Mouse (Mus musculus): ENCODE measurements around the gene Cdc14b. TPM values are rescaled to one million over a fixed set of nuclear protein-coding genes. Genes with fewer than 3 reads are reported as not detected.
A peak's percentile ranks its signal among the peaks of the same experiment; 100 is the strongest.

Gene Cdc14b
- total and polyA plus RNA-seq, 2 experiments from 2014 or later = 2.3 to 5.5 TPM

DNA sequence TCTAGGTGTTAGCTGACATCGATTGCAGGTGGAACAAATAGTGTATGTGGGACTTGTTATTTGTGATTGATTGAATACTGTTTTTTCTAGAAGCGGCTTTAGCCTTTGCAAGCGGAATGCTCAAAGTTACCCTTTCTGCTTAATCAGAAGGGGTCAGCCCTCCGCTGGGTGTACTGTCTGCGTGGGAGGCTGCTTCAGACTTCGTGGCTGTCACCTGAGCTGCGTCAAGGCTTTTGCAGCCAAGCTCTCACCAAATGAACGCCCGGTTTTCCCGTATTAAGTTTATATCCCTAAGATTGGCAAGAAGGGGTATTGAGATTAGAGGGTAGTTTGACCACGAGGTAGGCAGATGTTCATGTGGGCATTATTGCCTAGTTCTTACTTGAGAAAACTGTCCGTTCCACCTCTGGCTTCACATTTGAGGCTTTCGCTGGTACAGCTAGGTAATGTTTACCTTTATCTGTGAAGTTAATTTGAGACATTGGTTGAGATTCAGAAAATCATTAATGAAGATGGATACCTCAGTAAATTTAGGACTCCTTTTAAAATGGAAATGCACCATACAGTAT, 111.9 kb downstream of the Cdc14b start:
- peak overlapping the region; percentile 76 for H3K9ac ChIP-seq (replicated peaks; ENCODE audit: low read length)
- DNase-seq (ENCODE audit: low spot score) (no peak), ATAC-seq (no peak)
- H3K9me3 ChIP-seq (ENCODE audit: low read length) = peaks cover 6% of the 10 kb centered on the region
- no peak for TF ChIP-seq CTCF (IDR thresholded peaks at IDR 0.05; ENCODE audit: low read depth)
- H3K4me2 ChIP-seq (ENCODE audit: low read depth, low read length) = peak overlapping the region; percentile 92
- H3K27me3 ChIP-seq (ENCODE audit: insufficient read depth, low read length) = no peaks in the 10 kb centered on the region
- WGBS = 25% methylated on average over 13 of the region's 13 CpGs
- H3K4me3 ChIP-seq (ENCODE audit: low read length) = peak overlapping the region; percentile 71
- peaks cover 5% of the 10 kb centered on the region; the same call in 1 of the 2 replicates for H3K4me1 ChIP-seq (ENCODE audit: insufficient read depth, low read length)
- no peak overlapping the region for H3K27ac ChIP-seq
- no peaks in the 10 kb centered on the region for H3K36me3 ChIP-seq (ENCODE audit: insufficient read depth, low read length)

DNA sequence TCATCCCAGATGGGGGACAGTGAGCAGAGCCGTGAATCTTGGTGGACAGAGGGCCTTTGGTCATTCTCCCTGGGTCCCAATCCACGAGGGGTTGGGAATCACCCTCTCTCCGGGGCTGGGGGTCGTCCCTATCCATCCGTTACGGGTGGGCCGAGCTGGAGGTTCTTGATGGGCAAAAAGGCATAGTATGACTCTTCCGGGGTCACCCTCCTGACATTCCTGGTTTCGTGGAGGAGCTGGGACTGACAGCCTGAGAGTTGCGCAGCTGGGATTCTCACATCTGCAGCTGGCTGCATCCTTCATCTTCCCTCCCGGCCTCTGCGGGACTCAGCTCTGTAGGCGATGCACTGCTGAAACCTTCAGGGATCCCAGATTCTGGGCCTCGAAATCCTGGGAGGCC, 112.5 kb downstream of the Cdc14b start:
- 2% methylated on average over 14 of the region's 14 CpGs for WGBS
- peak; percentile 31 for DNase-seq (ENCODE audit: low spot score)
- H3K36me3 ChIP-seq (ENCODE audit: insufficient read depth, low read length) = no peaks in the 10 kb centered on the region

GRCm38 (mm10) chr13:64161916-64162611, 113.0 kb downstream of the Cdc14b start:
- ATAC-seq (no peak; the same call in 1 of the 2 replicates), DNase-seq (ENCODE audit: low spot score) (no peak)
- H3K4me3 ChIP-seq (ENCODE audit: low read length) = peak overlapping the region; percentile 71
- H3K4me2 ChIP-seq (ENCODE audit: low read depth, low read length) = peak overlapping the region; percentile 92
- H3K9ac ChIP-seq (replicated peaks; ENCODE audit: low read length) = peak overlapping the region; percentile 76
- no peak for TF ChIP-seq CTCF (IDR thresholded peaks at IDR 0.05; ENCODE audit: low read depth)
- H3K27ac ChIP-seq = peak overlapping the region; percentile 85
- no peaks in the 10 kb centered on the region for H3K36me3 ChIP-seq (ENCODE audit: insufficient read depth, low read length)
- 0 out of 2 replicates have a peak, but pooled peaks cover 2% of the 10 kb centered on the region for H3K9me3 ChIP-seq (ENCODE audit: low read length)
- H3K27me3 ChIP-seq (ENCODE audit: insufficient read depth, low read length) = no peaks in the 10 kb centered on the region
- WGBS = 3% methylated on average over 65 of the region's 71 CpGs
- H3K4me1 ChIP-seq (ENCODE audit: insufficient read depth, low read length) = peaks cover 5% of the 10 kb centered on the region; the same call in 1 of the 2 replicates

More for the DNA sequence above, 112.5 kb downstream of the Cdc14b start:
- H3K27ac ChIP-seq = no peak overlapping the region
- no peak for TF ChIP-seq CTCF (IDR thresholded peaks at IDR 0.05; ENCODE audit: low read depth)
- H3K9ac ChIP-seq (replicated peaks; ENCODE audit: low read length) = peak overlapping the region; percentile 76
- peaks cover 5% of the 10 kb centered on the region; the same call in 1 of the 2 replicates for H3K4me1 ChIP-seq (ENCODE audit: insufficient read depth, low read length)
- peak overlapping the region; percentile 71 for H3K4me3 ChIP-seq (ENCODE audit: low read length)
- peak overlapping the region; percentile 92 for H3K4me2 ChIP-seq (ENCODE audit: low read depth, low read length)
- H3K9me3 ChIP-seq (ENCODE audit: low read length) = 0 out of 2 replicates have a peak, but pooled peaks cover 5% of the 10 kb centered on the region
- peak; percentile 0; the same call in 1 of the 2 replicates for ATAC-seq
- no peaks in the 10 kb centered on the region for H3K27me3 ChIP-seq (ENCODE audit: insufficient read depth, low read length)

DNA sequence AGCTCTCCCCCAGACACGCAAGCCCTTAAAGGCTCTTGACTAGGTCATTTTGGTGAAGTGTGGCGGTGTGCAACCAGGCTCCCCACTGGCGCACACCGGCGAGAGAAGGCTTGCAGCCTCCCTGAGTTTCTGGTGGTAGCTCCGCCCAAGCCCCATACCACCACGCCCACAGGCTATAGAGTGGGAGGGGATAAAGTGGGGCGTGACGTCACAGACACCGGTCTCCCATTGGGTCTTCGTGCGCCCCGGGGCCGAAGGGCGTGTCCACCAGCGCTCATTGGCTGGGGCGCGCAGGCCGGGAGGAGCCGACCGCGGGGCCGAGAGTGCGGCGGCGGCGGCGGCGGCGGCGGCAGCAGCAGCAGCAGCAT, 113.6 kb downstream of the Cdc14b start, which contains the start of gene Habp4:
TSS of gene Habp4 (plus strand) at position 277 of the 368 bp plus-strand sequence.
- Histone ChIP-seq H3K4me1 (ENCODE audit: insufficient read depth, low read length) (peaks cover 5% of the 10 kb centered on the region; the same call in 1 of the 2 replicates), H3K9ac (replicated peaks; ENCODE audit: low read length) (peak within 1 kb of the TSS; percentile 76), H3K4me2 (ENCODE audit: low read depth, low read length) (peak within 1 kb of the TSS; percentile 92), H3K27ac (peak within 1 kb of the TSS; percentile 85), H3K27me3 (ENCODE audit: insufficient read depth, low read length) (no peaks in the 10 kb centered on the region), H3K9me3 (ENCODE audit: low read length) (no peaks in the 10 kb centered on the region), H3K4me3 (ENCODE audit: low read length) (peak within 1 kb of the TSS; percentile 71), H3K36me3 (ENCODE audit: insufficient read depth, low read length) (no peaks in the 10 kb centered on the region)
- TF ChIP-seq CTCF (IDR thresholded peaks at IDR 0.05; ENCODE audit: low read depth) = no peak
- ATAC-seq (peak; percentile 100), DNase-seq (ENCODE audit: low spot score) (peak; percentile 99)
- WGBS = 0% methylated on average over 23 of the region's 31 CpGs

DNA sequence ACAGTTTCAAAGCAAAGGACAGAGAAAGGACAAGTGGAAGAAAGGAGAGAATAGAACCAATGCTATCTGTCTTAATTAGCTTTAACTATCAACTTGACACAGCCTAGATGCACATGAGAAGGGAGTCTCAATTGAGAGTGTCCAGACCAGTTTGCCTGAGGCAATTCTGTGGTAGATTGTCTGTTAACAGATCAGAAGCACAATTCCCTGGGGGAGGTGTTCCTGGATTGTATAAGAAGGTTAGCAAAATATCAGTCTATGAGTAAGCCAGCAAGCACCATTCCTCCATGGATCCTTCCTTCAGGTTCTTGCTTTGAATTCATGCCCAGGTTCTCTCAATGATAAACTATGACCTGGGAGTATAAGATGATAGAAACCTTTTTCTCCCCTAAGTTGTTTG, 118.1 kb downstream of the Cdc14b start:
- no peak for DNase-seq (ENCODE audit: low spot score)
- Histone ChIP-seq H3K4me2 (ENCODE audit: low read depth, low read length) (no peak overlapping the region), H3K9me3 (ENCODE audit: low read length) (no peaks in the 10 kb centered on the region), H3K9ac (replicated peaks; ENCODE audit: low read length) (no peak overlapping the region), H3K4me1 (ENCODE audit: insufficient read depth, low read length) (no peaks in the 10 kb centered on the region), H3K4me3 (ENCODE audit: low read length) (no peak overlapping the region), H3K36me3 (ENCODE audit: insufficient read depth, low read length) (no peaks in the 10 kb centered on the region), H3K27me3 (ENCODE audit: insufficient read depth, low read length) (no peaks in the 10 kb centered on the region), H3K27ac (no peak overlapping the region)
- TF ChIP-seq CTCF (IDR thresholded peaks at IDR 0.05; ENCODE audit: low read depth) = no peak
- ATAC-seq = no peak

DNA sequence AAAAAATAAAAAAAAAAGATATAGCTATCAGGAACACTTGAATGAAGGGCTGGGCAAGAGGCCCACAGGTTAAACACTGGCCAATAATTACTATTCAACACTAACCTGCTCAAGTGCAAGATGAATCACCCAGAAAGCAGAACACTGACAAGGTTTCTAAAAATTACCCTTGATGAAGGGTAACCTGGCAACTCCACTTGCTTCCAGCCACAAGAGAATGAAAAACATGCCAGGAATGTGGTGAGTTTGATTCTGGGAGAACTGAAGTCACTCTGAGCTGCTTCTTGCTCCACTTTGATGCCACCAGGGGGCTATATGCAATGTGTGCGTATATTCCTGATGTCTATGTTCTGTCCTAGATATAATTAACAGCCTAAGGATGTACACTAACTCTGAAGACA, 119.9 kb downstream of the Cdc14b start:
- Histone ChIP-seq H3K4me3 (ENCODE audit: low read length) (no peak overlapping the region), H3K4me1 (ENCODE audit: insufficient read depth, low read length) (no peaks in the 10 kb centered on the region), H3K27me3 (ENCODE audit: insufficient read depth, low read length) (no peaks in the 10 kb centered on the region), H3K9me3 (ENCODE audit: low read length) (no peaks in the 10 kb centered on the region), H3K36me3 (ENCODE audit: insufficient read depth, low read length) (no peaks in the 10 kb centered on the region), H3K9ac (replicated peaks; ENCODE audit: low read length) (no peak overlapping the region), H3K4me2 (ENCODE audit: low read depth, low read length) (no peak overlapping the region), H3K27ac (no peak overlapping the region)
- TF ChIP-seq CTCF (IDR thresholded peaks at IDR 0.05; ENCODE audit: low read depth) = peak; percentile 47
- 6% methylated on average over 1 of the region's 1 CpGs for WGBS
- ATAC-seq = no peak
- peak; percentile 27 for DNase-seq (ENCODE audit: low spot score)

DNA sequence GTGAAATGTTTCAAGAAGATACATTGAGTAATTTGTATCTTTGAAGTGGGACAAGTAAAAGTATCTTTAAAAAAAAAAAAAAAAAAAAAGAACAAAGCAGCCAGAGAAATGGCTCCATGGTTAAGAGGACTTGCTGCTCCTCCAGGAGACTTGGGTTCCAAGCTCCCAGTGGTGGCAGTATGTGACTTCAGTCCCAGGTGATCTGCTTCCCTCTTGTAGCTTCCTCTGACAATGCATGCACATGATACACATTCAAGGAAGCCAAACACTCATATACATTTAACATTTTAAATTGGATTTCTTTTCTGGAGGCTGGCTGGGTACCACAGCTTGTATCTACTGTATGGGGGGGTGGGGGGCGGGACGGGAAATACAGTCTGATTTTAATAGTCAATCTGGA, 120.4 kb downstream of the Cdc14b start:
- Histone ChIP-seq H3K4me2 (ENCODE audit: low read depth, low read length) (no peak overlapping the region), H3K4me1 (ENCODE audit: insufficient read depth, low read length) (no peaks in the 10 kb centered on the region), H3K9ac (replicated peaks; ENCODE audit: low read length) (no peak overlapping the region), H3K9me3 (ENCODE audit: low read length) (no peaks in the 10 kb centered on the region), H3K36me3 (ENCODE audit: insufficient read depth, low read length) (no peaks in the 10 kb centered on the region), H3K27ac (no peak overlapping the region), H3K4me3 (ENCODE audit: low read length) (no peak overlapping the region), H3K27me3 (ENCODE audit: insufficient read depth, low read length) (no peaks in the 10 kb centered on the region)
- WGBS = 64% methylated on average over 2 of the region's 2 CpGs
- TF ChIP-seq CTCF (IDR thresholded peaks at IDR 0.05; ENCODE audit: low read depth) = no peak
- DNase-seq (ENCODE audit: low spot score) = no peak
- ATAC-seq = no peak
